Comparison of ENCODE assay signal across 18 mouse cellular contexts in genomic region chr6:17942344-17942743, GRCm38 (mm10).
DNase-seq lines count a peak whose midpoint lies in the region; ATAC-seq and TF ChIP-seq lines count a peak whose summit lies in the region.
"Had no signal": no experiment of that assay in that cellular context is flagged by ENCODE, and none has a peak within 500 bp of the region (broad histone marks: within the 10 kb centered on the region; RNA-seq: fewer than 3 reads in every experiment).

No protein-coding gene starts in this region.

- no peaks in the 10 kb centered on the region for H3K9me3 ChIP-seq in heart, embryonic 12.5 days (replicated peaks)
- H3K9me3 ChIP-seq in liver, embryonic 11.5 days (ENCODE audit: control insufficient read depth, low read length) = no peaks in the 10 kb centered on the region
- no peaks in the 10 kb centered on the region for H3K9me3 ChIP-seq in intestine, embryonic 16.5 days (ENCODE audit: control insufficient read depth, low read length)
- H3K9me3 ChIP-seq: embryonic facial prominence, embryonic 13.5 days; forebrain, embryonic 15.5 days; kidney, embryonic 15.5 days; limb, embryonic 13.5 days; midbrain, embryonic 10.5 days had no signal

- H3K9ac ChIP-seq in heart, embryonic 12.5 days = no peak overlapping the region
- no peak overlapping the region for H3K9ac ChIP-seq in liver, embryonic 11.5 days (ENCODE audit: low read depth, low read length)
- H3K9ac ChIP-seq in liver, adult 2 months (ENCODE audit: low read depth, low read length) = no peak overlapping the region
- H3K9ac ChIP-seq in intestine, embryonic 16.5 days (ENCODE audit: low read depth, low read length) = no peak overlapping the region
- H3K9ac ChIP-seq: embryonic facial prominence, embryonic 13.5 days; forebrain, embryonic 15.5 days; kidney, embryonic 15.5 days; limb, embryonic 13.5 days had no signal

- ATAC-seq in heart, embryonic 12.5 days (ENCODE audit: insufficient number of reproducible peaks, low FRiP score) = no peak
- no peak for ATAC-seq in liver, embryonic 11.5 days (replicated peaks; ENCODE audit: low FRiP score)
- ATAC-seq in intestine, embryonic 16.5 days = no peak
- ATAC-seq: forebrain, embryonic 15.5 days had no signal

- DNase-seq in heart, postnatal 25 days (ENCODE audit: low spot score) = no peak
- DNase-seq in liver = peak; percentile 20
- DNase-seq in liver, embryonic 11.5 days (ENCODE audit: low spot score) = no peak
- peak; percentile 23 for DNase-seq in embryo, embryonic 10.5 days (ENCODE audit: low spot score)
- DNase-seq in liver, adult 2 months (ENCODE audit: extremely low read depth, low read depth, low spot score) = peak; percentile 16
- DNase-seq: B cell, adult 2 months; cerebellum, adult 8-10 months; gastrocnemius, postnatal 36 days; heart, postnatal 14 days had no signal

- TF ChIP-seq CTCF in liver, adult 2 months (IDR thresholded peaks at IDR 0.05; ENCODE audit: low read depth, low read length) = no peak

- peak overlapping the region; percentile 26 for H3K4me2 ChIP-seq in heart, embryonic 12.5 days
- no peak overlapping the region for H3K4me2 ChIP-seq in liver, embryonic 11.5 days
- H3K4me2 ChIP-seq in intestine, embryonic 16.5 days (ENCODE audit: low read depth, low read length) = no peak overlapping the region
- H3K4me2 ChIP-seq: embryonic facial prominence, embryonic 13.5 days; forebrain, embryonic 15.5 days; kidney, embryonic 15.5 days; limb, embryonic 13.5 days had no signal

- intact Hi-C loops in heart, postnatal 25 days (cut with DNase I) = no loop called here

- WGBS in heart, embryonic 12.5 days = 13% methylated on average over 7 of the region's 7 CpGs
- 33% methylated on average over 7 of the region's 7 CpGs for WGBS in liver, embryonic 11.5 days
- 69% methylated on average over 7 of the region's 7 CpGs for WGBS in liver, adult 2 months
- WGBS in intestine, embryonic 16.5 days = 34% methylated on average over 7 of the region's 7 CpGs

- H3K4me3 ChIP-seq in heart, embryonic 12.5 days = no peak overlapping the region
- H3K4me3 ChIP-seq in liver, embryonic 11.5 days (ENCODE audit: low read depth, low read length) = no peak overlapping the region
- no peak overlapping the region for H3K4me3 ChIP-seq in liver, adult 2 months (ENCODE audit: insufficient read depth, low read depth, low read length)
- no peak overlapping the region for H3K4me3 ChIP-seq in intestine, embryonic 16.5 days (ENCODE audit: low read length)
- H3K4me3 ChIP-seq: embryonic facial prominence, embryonic 13.5 days; forebrain, embryonic 15.5 days; kidney, embryonic 15.5 days; limb, embryonic 13.5 days; midbrain, embryonic 10.5 days had no signal

- no peaks in the 10 kb centered on the region for H3K27me3 ChIP-seq in heart, embryonic 12.5 days (replicated peaks)
- H3K27me3 ChIP-seq in liver, embryonic 11.5 days (replicated peaks; ENCODE audit: control insufficient read depth, insufficient read depth, low read length) = no peaks in the 10 kb centered on the region
- H3K27me3 ChIP-seq in liver, adult 2 months (ENCODE audit: control insufficient read depth, insufficient read depth, low read length) = no peaks in the 10 kb centered on the region
- no peaks in the 10 kb centered on the region for H3K27me3 ChIP-seq in intestine, embryonic 16.5 days (replicated peaks; ENCODE audit: control insufficient read depth, insufficient read depth, low read length)
- H3K27me3 ChIP-seq: embryonic facial prominence, embryonic 13.5 days; forebrain, embryonic 15.5 days; kidney, embryonic 15.5 days; limb, embryonic 13.5 days had no signal

- H3K27ac ChIP-seq in heart, embryonic 12.5 days (ENCODE audit: poor library complexity, severe bottlenecking) = peak overlapping the region; percentile 23; the same call in 1 of the 2 replicates
- no peak overlapping the region for H3K27ac ChIP-seq in liver, embryonic 11.5 days (ENCODE audit: low read depth, low read length)
- H3K27ac ChIP-seq in liver, adult 2 months (replicated peaks; ENCODE audit: insufficient read depth, low read depth, low read length) = no peak overlapping the region
- no peak overlapping the region for H3K27ac ChIP-seq in intestine, embryonic 16.5 days (ENCODE audit: low read length)
- H3K27ac ChIP-seq: embryonic facial prominence, embryonic 13.5 days; kidney, embryonic 15.5 days; limb, embryonic 13.5 days; macrophage; midbrain, embryonic 10.5 days; stomach, postnatal 0 days had no signal

- TF ChIP-seq POLR2A in liver, adult 2 months (IDR thresholded peaks at IDR 0.05; ENCODE audit: extremely low read depth, insufficient read depth, low read length) = no peak

- H3K36me3 ChIP-seq in heart, embryonic 12.5 days = peaks cover 3% of the 10 kb centered on the region; the same call in 1 of the 2 replicates
- H3K36me3 ChIP-seq in liver, embryonic 11.5 days (ENCODE audit: control insufficient read depth, insufficient read depth, low read length) = no peaks in the 10 kb centered on the region
- no peaks in the 10 kb centered on the region for H3K36me3 ChIP-seq in liver, adult 2 months (ENCODE audit: control insufficient read depth, insufficient read depth, low read length)
- no peaks in the 10 kb centered on the region for H3K36me3 ChIP-seq in intestine, embryonic 16.5 days (ENCODE audit: control insufficient read depth, insufficient read depth, low read length)
- H3K36me3 ChIP-seq: kidney, embryonic 15.5 days had no signal

- no peaks in the 10 kb centered on the region for H3K79me2 ChIP-seq in liver, adult 2 months (ENCODE audit: control insufficient read depth, insufficient read depth, low read length)

- peaks cover 49% of the 10 kb centered on the region for H3K4me1 ChIP-seq in heart, embryonic 12.5 days (replicated peaks)
- H3K4me1 ChIP-seq in liver, embryonic 11.5 days (replicated peaks; ENCODE audit: control insufficient read depth, insufficient read depth, low read length) = peaks cover 19% of the 10 kb centered on the region
- no peaks in the 10 kb centered on the region; the same call in 1 of the 2 replicates for H3K4me1 ChIP-seq in liver, adult 2 months (ENCODE audit: control insufficient read depth, insufficient read depth, low read length)
- peaks cover 11% of the 10 kb centered on the region for H3K4me1 ChIP-seq in intestine, embryonic 16.5 days (ENCODE audit: control insufficient read depth, insufficient read depth, low read length)
- H3K4me1 ChIP-seq: embryonic facial prominence, embryonic 13.5 days; forebrain, embryonic 15.5 days had no signal

Comparison
In these comparisons a context has a peak if more than half of its experiments do, and no peak if none do; other contexts are left out.
1. DNase-seq: peak in liver (single experiment), embryo, embryonic 10.5 days (single experiment) and liver, adult 2 months (single experiment); none in heart, postnatal 25 days (single experiment) and liver, embryonic 11.5 days (single experiment).